Mouse (Mus musculus): ENCODE results near the gene Neurl1a. TPM values are rescaled to one million over a fixed set of nuclear protein-coding genes. Genes with fewer than 3 reads are reported as not detected.

Gene Neurl1a
- polyA plus RNA-seq, 1 experiment from 2014 or later, result 0.76 TPM

- Histone ChIP-seq H3K9me3 (ENCODE audit: low read length) (no peaks in the 10 kb centered on the region), H3K27me3 (ENCODE audit: insufficient read depth, low read length) (peaks cover 27% of the 10 kb centered on the region), H3K4me3 (ENCODE audit: low read depth, low read length) (no peak overlapping the region), H3K27ac (ENCODE audit: low read depth) (no peak overlapping the region), H3K4me1 (ENCODE audit: insufficient read depth) (no peaks in the 10 kb centered on the region; the same call in 1 of the 2 replicates), H3K4me2 (ENCODE audit: low read depth, low read length) (no peak overlapping the region), H3K36me3 (replicated peaks; ENCODE audit: insufficient read depth, low read length) (no peaks in the 10 kb centered on the region), H3K9ac (replicated peaks) (no peak overlapping the region)
- 66% methylated on average over 16 of the region's 16 CpGs for WGBS (ENCODE audit: insufficient replicate concordance)
- TF ChIP-seq CTCF (IDR thresholded peaks at IDR 0.05; ENCODE audit: low read depth) (no peak), EP300 (IDR thresholded peaks at IDR 0.05; ENCODE audit: low read depth) (no peak)
- DNase-seq, result no peak
- ATAC-seq, result no peak
Measured at GRCm38 (mm10) chr19:47248906-47249568, 70.4 kb downstream of the Neurl1a start.

- no peak for TF ChIP-seq CTCF (IDR thresholded peaks at IDR 0.05; ENCODE audit: low read depth)
- H3K4me3 ChIP-seq (ENCODE audit: low read depth, low read length), result no peak overlapping the region
- DNase-seq, result no peak
- ATAC-seq, result no peak
- H3K9me3 ChIP-seq (ENCODE audit: low read length), result no peaks in the 10 kb centered on the region
- no peak overlapping the region for H3K9ac ChIP-seq (replicated peaks)
- H3K27ac ChIP-seq (ENCODE audit: low read depth), result no peak overlapping the region
- peaks cover 36% of the 10 kb centered on the region for H3K27me3 ChIP-seq (ENCODE audit: insufficient read depth, low read length)
- 71% methylated on average over 6 of the region's 6 CpGs for WGBS (ENCODE audit: insufficient replicate concordance)
- no peaks in the 10 kb centered on the region; the same call in 1 of the 2 replicates for H3K4me1 ChIP-seq (ENCODE audit: insufficient read depth)
- no peak overlapping the region for H3K4me2 ChIP-seq (ENCODE audit: low read depth, low read length)
- H3K36me3 ChIP-seq (replicated peaks; ENCODE audit: insufficient read depth, low read length), result no peaks in the 10 kb centered on the region
Measured at GRCm38 (mm10) chr19:47250931-47251330, 72.3 kb downstream of the Neurl1a start.

GRCm38 (mm10) chr19:47253053-47253628 lies 74.5 kb downstream of the Neurl1a start:
- Histone ChIP-seq H3K4me3 (ENCODE audit: low read depth, low read length) (peak overlapping the region; percentile 27), H3K4me1 (ENCODE audit: insufficient read depth) (no peaks in the 10 kb centered on the region; the same call in 1 of the 2 replicates), H3K36me3 (replicated peaks; ENCODE audit: insufficient read depth, low read length) (no peaks in the 10 kb centered on the region), H3K9me3 (ENCODE audit: low read length) (no peaks in the 10 kb centered on the region), H3K27ac (ENCODE audit: low read depth) (no peak overlapping the region), H3K4me2 (ENCODE audit: low read depth, low read length) (peak overlapping the region; percentile 51), H3K27me3 (ENCODE audit: insufficient read depth, low read length) (peaks cover 36% of the 10 kb centered on the region), H3K9ac (replicated peaks) (no peak overlapping the region)
- TF ChIP-seq CTCF (IDR thresholded peaks at IDR 0.05; ENCODE audit: low read depth), result no peak
- TF ChIP-seq EP300 (IDR thresholded peaks at IDR 0.05; ENCODE audit: low read depth), result no peak
- 3% methylated on average over 81 of the region's 90 CpGs for WGBS (ENCODE audit: insufficient replicate concordance)
- no peak for DNase-seq
- no peak for ATAC-seq

- Histone ChIP-seq H3K36me3 (replicated peaks; ENCODE audit: insufficient read depth, low read length) (no peaks in the 10 kb centered on the region), H3K9me3 (ENCODE audit: low read length) (no peaks in the 10 kb centered on the region), H3K4me1 (ENCODE audit: insufficient read depth) (no peaks in the 10 kb centered on the region), H3K4me3 (ENCODE audit: low read depth, low read length) (no peak overlapping the region), H3K4me2 (ENCODE audit: low read depth, low read length) (no peak overlapping the region), H3K9ac (replicated peaks) (no peak overlapping the region), H3K27ac (ENCODE audit: low read depth) (no peak overlapping the region), H3K27me3 (ENCODE audit: insufficient read depth, low read length) (peaks cover 36% of the 10 kb centered on the region)
- DNase-seq, result no peak
- 57% methylated on average over 2 of the region's 2 CpGs for WGBS (ENCODE audit: insufficient replicate concordance)
- TF ChIP-seq EP300 (IDR thresholded peaks at IDR 0.05; ENCODE audit: low read depth), result no peak
- no peak for TF ChIP-seq CTCF (IDR thresholded peaks at IDR 0.05; ENCODE audit: low read depth)
- ATAC-seq, result no peak
Measured at GRCm38 (mm10) chr19:47255036-47255435, 76.4 kb downstream of the Neurl1a start.

- TF ChIP-seq EP300 (IDR thresholded peaks at IDR 0.05; ENCODE audit: low read depth), result no peak
- no peak for TF ChIP-seq CTCF (IDR thresholded peaks at IDR 0.05; ENCODE audit: low read depth)
- Histone ChIP-seq H3K27me3 (ENCODE audit: insufficient read depth, low read length) (peaks cover 36% of the 10 kb centered on the region), H3K4me2 (ENCODE audit: low read depth, low read length) (no peak overlapping the region), H3K9ac (replicated peaks) (no peak overlapping the region), H3K4me1 (ENCODE audit: insufficient read depth) (no peaks in the 10 kb centered on the region), H3K27ac (ENCODE audit: low read depth) (no peak overlapping the region), H3K9me3 (ENCODE audit: low read length) (no peaks in the 10 kb centered on the region), H3K36me3 (replicated peaks; ENCODE audit: insufficient read depth, low read length) (no peaks in the 10 kb centered on the region), H3K4me3 (ENCODE audit: low read depth, low read length) (no peak overlapping the region)
- WGBS (ENCODE audit: insufficient replicate concordance), result 35% methylated on average over 6 of the region's 6 CpGs
- ATAC-seq, result no peak
- no peak for DNase-seq
Measured at GRCm38 (mm10) chr19:47255919-47256318, 77.3 kb downstream of the Neurl1a start.

GRCm38 (mm10) chr19:47259581-47259980 lies 81.0 kb downstream of the Neurl1a start:
- Histone ChIP-seq H3K4me3 (ENCODE audit: low read depth, low read length) (no peak overlapping the region), H3K27me3 (ENCODE audit: insufficient read depth, low read length) (peaks cover 3% of the 10 kb centered on the region; the same call in 1 of the 2 replicates), H3K4me2 (ENCODE audit: low read depth, low read length) (no peak overlapping the region), H3K9me3 (ENCODE audit: low read length) (no peaks in the 10 kb centered on the region), H3K4me1 (ENCODE audit: insufficient read depth) (no peaks in the 10 kb centered on the region), H3K9ac (replicated peaks) (no peak overlapping the region), H3K36me3 (replicated peaks; ENCODE audit: insufficient read depth, low read length) (no peaks in the 10 kb centered on the region), H3K27ac (ENCODE audit: low read depth) (no peak overlapping the region)
- TF ChIP-seq EP300 (IDR thresholded peaks at IDR 0.05; ENCODE audit: low read depth), result no peak
- peak; percentile 76 for TF ChIP-seq CTCF (IDR thresholded peaks at IDR 0.05; ENCODE audit: low read depth)
- 15% methylated on average over 5 of the region's 5 CpGs for WGBS (ENCODE audit: insufficient replicate concordance)
- ATAC-seq (peak; percentile 59; the same call in 1 of the 2 replicates), DNase-seq (peak; percentile 48)
